Mouse (Mus musculus) olfactory bulb, adult 2 months (tissue): ENCODE measurements at regions not wholly inside any gene's neighbourhood (a gene's known extent, or its start where the extent isn't known, plus 50 kb on each side); places are given as distances from the start of the nearest gene placed in this dataset.

ENCODE experiments used
- CTCF ChIP-seq: fragments of 200-500 bp; IDR thresholded peaks from 2 replicates; pipeline ENCODE4 v1.5.1; 2012; ENCODE audit warnings: low read depth, mild to moderate bottlenecking, low read length, moderate library complexity; ENCODE audit not compliant: insufficient read depth
- POLR2A ChIP-seq: fragments of 200-500 bp; IDR thresholded peaks from 2 replicates; pipeline ENCODE4 v1.6.1; 2012; ENCODE audit warnings: mild to moderate bottlenecking, low read depth, low read length, moderate library complexity; ENCODE audit not compliant: insufficient read depth

DNA sequence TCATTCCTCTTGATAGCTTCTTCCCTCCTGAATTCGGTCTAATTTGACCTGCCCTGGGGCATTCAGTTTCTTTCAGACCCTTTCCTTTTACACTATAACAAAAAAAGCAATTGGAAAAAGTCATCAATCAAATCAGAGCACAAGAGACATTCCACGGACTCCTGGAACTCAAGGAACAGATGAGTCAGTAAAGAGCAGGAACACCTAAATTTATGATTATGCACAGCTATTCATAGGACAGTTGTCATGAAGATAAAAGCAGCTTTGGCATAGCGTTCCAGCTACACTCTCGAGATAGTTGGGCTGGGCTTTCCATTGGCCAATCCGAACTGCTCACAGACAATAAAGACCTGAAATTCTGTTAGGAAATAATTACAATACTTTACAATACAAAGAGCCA lies 2348.4 kb upstream of the Gm7489 start:
- TF ChIP-seq CTCF (no peak), POLR2A (no peak)
